Mouse (Mus musculus) heart, adult 2 months (tissue): ENCODE measurements around the gene Eef2k.

Experiments used
- CTCF ChIP-seq: fragments of 200-600 bp; IDR thresholded peaks from 2 replicates; pipeline ENCODE4 v1.8.1; 2022; ENCODE audit warnings: antibody characterized with exemption, mild to moderate bottlenecking, moderate library complexity
- EP300 ChIP-seq: fragments of 200-500 bp; IDR thresholded peaks from 2 replicates; pipeline ENCODE4 v1.6.1; 2011; ENCODE audit warnings: low read depth, low read length, control low read depth; ENCODE audit not compliant: insufficient read depth
- POLR2A ChIP-seq: fragments of 200-500 bp; IDR thresholded peaks from 2 replicates; pipeline ENCODE4 v1.6.1; 2011; ENCODE audit warnings: mild to moderate bottlenecking, low read depth, low read length, control low read depth; ENCODE audit not compliant: insufficient read depth

DNA sequence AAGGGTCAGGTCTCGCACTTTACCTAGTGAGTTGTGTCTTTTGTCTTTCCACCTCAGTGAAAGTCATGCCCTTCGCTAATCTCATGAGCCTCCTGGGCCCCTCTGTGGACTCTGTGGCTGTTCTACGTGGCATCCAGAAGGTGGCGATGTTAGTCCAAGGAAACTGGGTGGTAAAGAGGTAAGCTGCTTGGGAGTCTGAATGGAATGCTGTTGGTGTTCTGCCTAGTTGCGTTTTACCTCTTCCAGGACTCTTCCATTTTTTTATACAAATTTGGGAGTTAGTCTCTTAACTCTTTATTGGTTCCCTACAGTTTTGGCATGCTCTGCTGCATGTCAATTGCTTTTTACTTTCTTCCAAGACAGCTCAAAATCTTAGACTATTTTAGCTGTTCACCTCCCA, 92.1 kb downstream of the Eef2k start:
- TF ChIP-seq EP300 (peak; percentile 76; the same call in 1 of the 2 replicates), CTCF (peak; percentile 93), POLR2A (no peak)
